Mouse (Mus musculus) heart, adult 18-20 months (tissue): ENCODE results near the gene Commd1. TPM values are rescaled to one million over a fixed set of nuclear protein-coding genes. Genes with fewer than 3 reads are reported as not detected.
A peak's percentile ranks its signal among the peaks of the same experiment; 100 is the strongest.

Experiments used
- DNase-seq, 2 experiments: peaks; one replicate each; pipeline ENCODE4 v3.0.0; 2021 to 2022; ENCODE audit warnings: mixed read lengths in 1 of 2
- total RNA-seq, 2 experiments: library from RNA; stranded (reverse); gene quantifications; 2 replicates each; pipeline ENCODE4 v1.2.3; 2021

Commd1 gene
- total RNA-seq, 2 experiments from 2014 or later = 154 to 162 TPM

GRCm38 (mm10) chr11:22891242-22891641 is 90.9 kb downstream of the Commd1 start:
- DNase-seq = no peak

- DNase-seq = no peak
Measured at GRCm38 (mm10) chr11:22889224-22889623, 93.0 kb downstream of the Commd1 start.

DNA sequence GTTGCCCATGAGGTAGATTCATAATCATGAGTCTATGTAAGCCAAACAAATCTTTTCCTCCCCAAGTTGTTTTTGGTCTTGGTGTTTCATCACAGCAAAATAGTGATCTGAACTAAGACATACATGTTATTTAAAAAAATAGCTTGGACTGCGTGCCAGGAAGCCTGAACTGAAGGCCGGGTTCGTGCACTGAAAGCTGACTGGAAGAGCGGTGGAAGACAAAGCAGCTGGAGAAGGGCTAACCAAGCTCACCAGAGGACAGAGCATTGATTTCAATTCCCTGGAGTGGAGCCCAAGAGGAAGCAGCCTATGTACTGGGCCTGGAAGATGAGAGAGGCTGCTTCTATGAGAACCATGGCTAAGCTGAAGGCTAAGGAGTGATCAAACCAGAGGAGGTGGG is 95.2 kb downstream of the Commd1 start:
- DNase-seq = no peak

- DNase-seq = no peak
Measured at GRCm38 (mm10) chr11:22885350-22885749, 96.8 kb downstream of the Commd1 start.

DNA sequence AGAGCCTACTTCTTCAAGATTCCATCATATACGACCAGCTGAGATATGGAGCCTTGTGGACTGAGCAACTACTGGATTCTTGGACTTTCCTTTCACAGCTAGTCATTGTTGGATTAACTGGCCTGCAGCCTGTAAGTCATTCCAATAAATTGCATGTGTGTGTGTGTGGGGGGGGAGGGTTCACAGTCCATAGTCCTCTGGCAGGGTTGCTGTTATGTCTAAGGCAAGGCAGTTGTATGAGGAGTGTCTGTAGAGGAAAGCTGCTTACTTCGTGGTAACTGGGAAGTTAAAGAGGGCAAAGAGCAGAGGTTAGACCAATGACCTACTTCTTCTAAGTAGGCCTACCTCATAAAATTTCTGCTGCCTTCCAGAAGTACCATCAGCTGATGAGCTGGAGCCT is 98.5 kb downstream of the Commd1 start:
- no peak for DNase-seq

- no peak for DNase-seq
Measured at GRCm38 (mm10) chr11:22882926-22883325, 99.3 kb downstream of the Commd1 start.

- peak in 1 of 2 experiments; percentile 34 for DNase-seq
Measured at GRCm38 (mm10) chr11:22880383-22881172, 101.6 kb downstream of the Commd1 start.

DNA sequence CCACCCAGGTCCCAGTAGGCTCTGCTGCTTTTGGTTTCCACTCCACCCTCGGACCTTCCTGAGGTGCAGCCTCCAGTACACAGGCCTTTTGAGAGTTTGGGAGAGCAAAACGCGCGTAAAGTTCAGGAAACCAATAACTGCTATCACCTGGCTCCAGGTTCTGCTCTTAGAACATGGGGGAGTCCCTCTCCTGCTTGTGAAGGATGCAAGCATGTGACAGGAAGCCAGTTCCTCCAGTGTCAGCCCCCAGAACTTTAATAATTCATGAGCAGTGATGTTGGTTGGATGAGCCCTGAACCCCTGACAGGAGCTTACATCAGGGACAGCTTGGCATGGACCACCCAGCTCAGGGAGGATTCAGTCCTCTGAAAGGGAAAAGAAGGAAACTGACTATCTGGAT is 102.5 kb downstream of the Commd1 start:
- no peak for DNase-seq

DNA sequence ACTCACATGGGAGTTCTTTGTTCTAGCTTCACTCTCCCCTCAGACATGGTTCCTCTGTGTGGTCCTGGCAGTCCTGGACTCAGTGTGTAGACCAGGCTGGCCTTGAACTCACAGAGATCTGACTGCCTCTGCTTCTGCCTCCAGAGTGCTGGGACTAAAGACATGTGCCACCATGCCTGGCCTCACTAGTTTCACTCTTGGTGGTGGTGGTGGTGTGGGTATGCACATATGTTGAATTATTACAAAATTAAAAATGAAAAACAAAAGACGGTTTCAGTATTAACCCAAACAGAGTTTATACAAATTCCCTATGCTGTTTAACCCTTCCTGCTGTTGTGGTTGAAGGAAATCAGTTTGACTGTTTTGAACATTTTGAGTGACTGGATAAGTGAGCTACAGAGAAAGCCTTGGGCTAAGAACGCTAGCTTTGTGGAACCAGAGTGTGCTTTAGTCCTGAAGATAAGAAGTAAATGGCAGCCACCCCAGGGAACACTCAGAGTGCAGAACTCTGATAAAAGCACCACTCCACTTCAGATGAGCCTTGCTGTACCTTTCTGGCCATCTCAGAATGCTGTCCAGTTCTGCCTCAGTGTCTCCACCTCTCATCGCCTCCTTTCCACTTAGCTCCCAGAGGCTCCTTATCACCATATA is 105.4 kb downstream of the Commd1 start:
- no peak for DNase-seq

DNA sequence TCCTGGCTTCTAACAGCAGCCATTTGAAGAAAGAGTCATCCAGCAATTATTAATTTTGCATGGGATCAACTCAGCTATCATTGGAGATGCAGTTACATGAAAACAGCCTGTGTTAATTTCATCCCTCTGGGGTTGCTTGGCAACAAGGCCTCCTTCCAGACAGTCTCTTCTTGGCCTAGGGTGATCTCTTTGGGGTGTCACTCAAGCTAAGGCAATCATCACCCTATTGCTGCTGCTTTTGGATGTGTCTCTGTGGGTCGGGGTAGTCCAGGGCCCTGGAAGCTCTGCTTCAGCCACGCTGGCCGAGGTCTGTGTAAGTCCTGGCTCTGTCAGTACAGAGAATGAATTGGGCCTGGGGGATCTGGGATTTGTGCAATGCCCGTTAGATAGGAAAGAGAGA is 106.9 kb downstream of the Commd1 start:
- DNase-seq = no peak

GRCm38 (mm10) chr11:22874747-22875146 is 107.4 kb downstream of the Commd1 start:
- no peak for DNase-seq

DNA sequence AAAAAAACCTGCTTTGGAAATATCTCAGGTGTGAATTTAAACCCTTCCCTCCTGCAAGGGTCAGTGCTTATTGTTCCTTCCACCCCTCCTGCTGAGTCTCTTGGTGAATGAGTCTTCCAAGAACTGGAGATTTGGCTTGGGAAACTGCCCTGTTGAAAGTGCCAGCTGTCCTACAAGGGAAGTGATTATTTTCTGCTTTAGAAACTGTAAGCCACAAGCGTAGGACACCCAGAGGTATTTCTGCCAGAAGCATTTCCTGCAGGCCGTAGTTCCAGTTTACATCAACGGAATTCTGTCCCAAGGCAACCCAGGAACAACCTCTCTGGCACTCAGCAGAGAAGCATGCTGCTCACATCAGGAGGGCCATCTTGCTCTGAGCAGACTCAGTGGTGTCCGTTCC is 108.8 kb downstream of the Commd1 start:
- peak; percentile 46 to 65 for DNase-seq

DNA sequence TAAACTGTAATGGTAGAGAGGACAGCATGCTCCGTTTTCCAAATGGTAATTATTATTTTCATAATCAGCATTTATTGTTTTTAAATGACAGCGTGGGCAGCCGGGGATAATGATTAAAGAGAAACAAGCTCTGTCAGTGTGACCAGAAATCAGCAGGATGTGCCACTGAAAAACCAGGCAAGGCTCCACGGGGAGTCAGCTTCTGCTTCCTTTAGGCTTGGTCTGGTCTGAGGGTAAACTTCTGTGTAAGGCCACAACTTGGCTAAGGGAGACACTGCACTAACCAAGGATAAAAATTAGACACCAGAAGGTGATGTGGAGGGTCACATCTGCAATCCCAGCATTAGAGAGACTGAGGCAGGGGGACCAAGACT is 109.9 kb downstream of the Commd1 start:
- no peak for DNase-seq

DNA sequence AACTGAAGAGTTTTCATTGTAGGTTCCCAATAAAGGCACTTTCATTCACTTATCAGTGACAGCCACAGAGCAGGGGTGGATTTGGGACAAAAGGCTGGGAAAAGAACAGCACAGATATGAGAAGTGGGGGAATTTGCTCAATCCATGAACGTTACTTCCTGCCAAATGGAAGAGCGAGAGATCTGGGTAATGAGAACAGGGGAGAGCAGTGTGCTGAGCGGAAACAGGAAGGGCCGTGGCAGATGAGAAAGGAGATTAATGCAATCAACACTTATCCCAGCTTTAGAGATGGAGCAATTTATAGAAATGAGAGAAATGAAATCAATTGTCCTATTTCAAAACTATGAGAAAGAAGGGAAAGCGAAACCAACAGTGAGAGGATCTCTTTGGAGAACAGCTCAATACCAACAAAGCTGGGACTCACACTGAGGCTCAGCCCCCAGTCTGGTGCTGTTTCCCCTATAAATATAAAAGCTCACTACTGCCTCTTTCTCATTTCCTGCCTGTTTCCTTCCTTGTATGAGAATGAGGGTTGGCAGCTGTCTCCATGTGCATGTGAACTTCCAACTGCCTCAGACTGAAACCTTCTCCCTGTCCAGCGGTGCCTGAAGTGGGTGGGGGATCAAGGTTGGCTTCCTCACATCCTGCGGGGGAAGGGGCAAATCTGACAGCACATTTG is 110.4 kb downstream of the Commd1 start:
- peak; percentile 54 for DNase-seq

GRCm38 (mm10) chr11:22868582-22868981 is 113.6 kb downstream of the Commd1 start:
- DNase-seq = no peak

- DNase-seq = no peak
Measured at GRCm38 (mm10) chr11:22867691-22868090, 114.5 kb downstream of the Commd1 start.

DNA sequence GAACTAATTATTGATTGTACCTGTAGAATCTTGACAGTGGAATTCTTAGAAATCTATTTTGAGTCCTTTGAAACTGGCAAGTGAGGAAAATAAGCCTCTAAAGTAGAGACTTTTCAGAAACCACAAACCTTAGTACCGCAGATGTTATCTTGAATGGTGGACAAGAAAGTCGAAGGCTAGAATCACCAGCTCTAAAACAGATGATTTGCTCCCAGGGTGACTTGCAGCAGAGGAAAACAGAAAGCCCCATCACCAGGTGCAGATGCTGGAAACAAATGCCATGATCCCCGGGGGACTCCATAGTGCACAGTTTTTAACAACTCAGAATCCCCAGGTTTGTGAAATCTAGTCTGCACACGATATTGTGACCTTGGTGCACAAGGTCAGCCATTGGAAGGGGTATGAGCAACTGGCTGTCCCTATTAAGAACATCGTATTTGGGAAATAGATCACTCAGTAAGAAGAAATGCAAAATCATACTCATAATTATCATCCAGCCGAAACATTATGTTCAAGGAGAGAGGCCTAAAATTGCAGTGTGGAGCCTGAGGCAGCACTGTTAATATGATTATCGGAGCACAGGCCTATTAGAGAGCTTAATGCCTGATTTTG is 116.4 kb downstream of the Commd1 start:
- no peak for DNase-seq

GRCm38 (mm10) chr11:22864305-22865060 is 117.7 kb downstream of the Commd1 start:
- no peak for DNase-seq

- DNase-seq = no peak
Measured at GRCm38 (mm10) chr11:22863581-22863980, 118.6 kb downstream of the Commd1 start.

DNA sequence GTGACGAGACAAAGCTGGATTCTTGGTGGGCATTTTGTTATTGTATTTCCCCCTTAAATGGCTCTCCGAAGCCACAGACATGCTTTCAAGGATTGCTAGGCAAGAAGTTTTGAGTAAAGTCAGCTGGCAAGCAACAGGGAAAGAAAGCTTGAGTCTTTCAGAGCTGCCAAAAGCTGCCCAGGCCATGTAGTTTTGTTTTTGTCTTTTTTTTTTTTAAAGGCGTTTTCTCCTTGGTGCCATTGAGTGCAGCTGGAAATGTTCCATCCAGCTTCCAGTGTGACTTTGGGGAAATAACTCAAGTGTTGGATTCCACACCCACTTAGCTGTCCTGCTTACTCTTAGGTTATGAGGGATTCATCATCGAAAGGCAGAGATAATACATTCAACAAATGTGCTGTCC is 120.9 kb downstream of the Commd1 start:
- no peak for DNase-seq

- peak in 1 of 2 experiments; percentile 59 for DNase-seq
Measured at GRCm38 (mm10) chr11:22860335-22861227, 121.6 kb downstream of the Commd1 start, which contains the start of gene B3gnt2. Gene B3gnt2 (minus strand): TSS chr11:22860961.
